Mouse (Mus musculus) intestine, postnatal 0 days (tissue): ENCODE measurements at regions not wholly inside any gene's neighbourhood (a gene's known extent, or its start where the extent isn't known, plus 50 kb on each side); places are given as distances from the start of the nearest gene placed in this dataset.

Source experiments
- ATAC-seq: fragments of 200-750 bp; cut with Nextera tagmentation; 2 replicates; pipeline ENCODE4 v1.8.0; 2017; ENCODE audit warnings: mild to moderate bottlenecking, moderate TSS enrichment, moderate library complexity
- H3K27ac ChIP-seq: fragments of 300-500 bp; sonication (generic); 2 replicates; pipeline ENCODE4 v1.5.1; 2014; ENCODE audit warnings: mild to moderate bottlenecking, low read depth, low read length, moderate library complexity
- H3K27me3 ChIP-seq: fragments of 300-500 bp; sonication (generic); replicated peaks from 2 replicates; pipeline ENCODE4 v1.6.1; 2014; ENCODE audit warnings: low read length, mixed read lengths; ENCODE audit not compliant: control insufficient read depth, insufficient read depth
- H3K36me3 ChIP-seq: fragments of 300-500 bp; sonication (generic); 2 replicates; pipeline ENCODE4 v1.6.1; 2014; ENCODE audit warnings: mild to moderate bottlenecking, moderate library complexity; ENCODE audit not compliant: control insufficient read depth, insufficient read depth
- H3K4me1 ChIP-seq: fragments of 300-500 bp; sonication (generic); replicated peaks from 2 replicates; pipeline ENCODE4 v1.6.1; 2014; ENCODE audit warnings: antibody characterized with exemption, low read length, mixed read lengths; ENCODE audit not compliant: control insufficient read depth, insufficient read depth
- H3K4me2 ChIP-seq: fragments of 300-500 bp; sonication (generic); replicated peaks from 2 replicates; pipeline ENCODE4 v1.6.1; 2014; ENCODE audit warnings: low read depth, mild to moderate bottlenecking, moderate library complexity
- H3K4me3 ChIP-seq: fragments of 300-500 bp; sonication (generic); 2 replicates; pipeline ENCODE4 v1.5.1; 2014; ENCODE audit warnings: low read depth, low read length
- H3K9ac ChIP-seq: fragments of 300-500 bp; sonication (generic); 2 replicates; pipeline ENCODE4 v1.6.1; 2014; ENCODE audit warnings: mild to moderate bottlenecking, low read depth, low read length
- H3K9me3 ChIP-seq: fragments of 300-500 bp; sonication (generic); 2 replicates; pipeline ENCODE4 v1.6.1; 2016; ENCODE audit warnings: mixed run types; ENCODE audit not compliant: control insufficient read depth
- CTCF ChIP-seq: sonication (generic); IDR thresholded peaks from 2 replicates; pipeline ENCODE4 v1.5.1; 2016; ENCODE audit warnings: low read depth, mild to moderate bottlenecking, control low read depth, antibody characterized with exemption, moderate library complexity
- WGBS: fragments of 180-500 bp; shearing (Covaris S2); extraction: QIAGEN DNeasy Blood & Tissue Kit; methylation state at CpG from one replicate; pipeline ENCODE4 v1.1.7; 2014; 5-methylcytosine and 5-hydroxymethylcytosine counted together

GRCm38 (mm10) chr3:124986930-124987329 lies 406.0 kb upstream of the 1700003H04Rik start:
- ATAC-seq, result no peak
- H3K4me3 ChIP-seq, result no peak overlapping the region
- H3K27me3 ChIP-seq, result no peaks in the 10 kb centered on the region
- TF ChIP-seq CTCF, result no peak
- no peaks in the 10 kb centered on the region for H3K36me3 ChIP-seq
- WGBS, result 92% methylated on average over 1 of the region's 1 CpGs
- no peak overlapping the region for H3K27ac ChIP-seq
- H3K4me1 ChIP-seq, result no peaks in the 10 kb centered on the region
- H3K9me3 ChIP-seq, result no peaks in the 10 kb centered on the region
- H3K9ac ChIP-seq, result no peak overlapping the region
- no peak overlapping the region for H3K4me2 ChIP-seq

GRCm38 (mm10) chr3:124986515-124986914 lies 405.6 kb upstream of the 1700003H04Rik start:
- H3K36me3 ChIP-seq, result no peaks in the 10 kb centered on the region
- H3K4me2 ChIP-seq, result no peak overlapping the region
- H3K9ac ChIP-seq, result no peak overlapping the region
- no peaks in the 10 kb centered on the region for H3K9me3 ChIP-seq
- no peak for TF ChIP-seq CTCF
- no peaks in the 10 kb centered on the region for H3K4me1 ChIP-seq
- WGBS, result 75% methylated on average over 3 of the region's 3 CpGs
- no peak overlapping the region for H3K4me3 ChIP-seq
- no peaks in the 10 kb centered on the region for H3K27me3 ChIP-seq
- no peak overlapping the region for H3K27ac ChIP-seq
- no peak for ATAC-seq

- no peak for TF ChIP-seq CTCF
- 80% methylated on average over 5 of the region's 5 CpGs for WGBS
- no peaks in the 10 kb centered on the region for H3K4me1 ChIP-seq
- H3K4me2 ChIP-seq, result no peak overlapping the region
- H3K27ac ChIP-seq, result no peak overlapping the region
- no peak for ATAC-seq
- H3K9ac ChIP-seq, result no peak overlapping the region
- no peaks in the 10 kb centered on the region for H3K9me3 ChIP-seq
- no peaks in the 10 kb centered on the region for H3K36me3 ChIP-seq
- H3K4me3 ChIP-seq, result no peak overlapping the region
- H3K27me3 ChIP-seq, result no peaks in the 10 kb centered on the region
Measured at GRCm38 (mm10) chr3:124985428-124985827, 404.5 kb upstream of the 1700003H04Rik start.

- Histone ChIP-seq H3K9me3 (no peaks in the 10 kb centered on the region), H3K4me3 (no peak overlapping the region), H3K9ac (no peak overlapping the region), H3K27ac (no peak overlapping the region), H3K27me3 (no peaks in the 10 kb centered on the region), H3K36me3 (no peaks in the 10 kb centered on the region), H3K4me2 (no peak overlapping the region), H3K4me1 (no peaks in the 10 kb centered on the region)
- no peak for TF ChIP-seq CTCF
- WGBS, result 49% methylated on average over 2 of the region's 2 CpGs
- ATAC-seq, result peak; percentile 69
Measured at GRCm38 (mm10) chr3:124935147-124935849, 354.4 kb upstream of the 1700003H04Rik start.

- Histone ChIP-seq H3K4me3 (no peak overlapping the region), H3K4me1 (no peaks in the 10 kb centered on the region), H3K9me3 (no peaks in the 10 kb centered on the region), H3K9ac (no peak overlapping the region), H3K4me2 (no peak overlapping the region), H3K36me3 (no peaks in the 10 kb centered on the region), H3K27ac (no peak overlapping the region), H3K27me3 (no peaks in the 10 kb centered on the region)
- no peak for TF ChIP-seq CTCF
- 45% methylated on average over 1 of the region's 1 CpGs for WGBS
- peak; percentile 81 for ATAC-seq
Measured at GRCm38 (mm10) chr3:124932655-124933054, 351.8 kb upstream of the 1700003H04Rik start.

- Histone ChIP-seq H3K27me3 (no peaks in the 10 kb centered on the region), H3K4me1 (no peaks in the 10 kb centered on the region), H3K27ac (no peak overlapping the region), H3K36me3 (no peaks in the 10 kb centered on the region), H3K4me3 (no peak overlapping the region), H3K4me2 (no peak overlapping the region), H3K9me3 (no peaks in the 10 kb centered on the region), H3K9ac (no peak overlapping the region)
- no peak for TF ChIP-seq CTCF
- 58% methylated on average over 15 of the region's 15 CpGs for WGBS
- no peak for ATAC-seq
Measured at GRCm38 (mm10) chr3:124930773-124931607, 350.1 kb upstream of the 1700003H04Rik start.
